Mouse (Mus musculus) mouse trophoblast stem cell (cell line): Measurements from ENCODE around the gene Gm10644.
"Not testable (repeated sequence)": the region's sequence is repeated elsewhere in the genome, so short reads cannot be mapped to it uniquely, and the experiment has no call there.

ENCODE experiments used
- in situ Hi-C, 2 experiments: fragments of 300-500 bp; cut with MseI, MboI; formaldehyde crosslinking; loops; 2 replicates in 1 of 2; 3 replicates in 1 of 2; pipeline ENCODE4 v1.15.1; 2025

Gm10644 gene

DNA sequence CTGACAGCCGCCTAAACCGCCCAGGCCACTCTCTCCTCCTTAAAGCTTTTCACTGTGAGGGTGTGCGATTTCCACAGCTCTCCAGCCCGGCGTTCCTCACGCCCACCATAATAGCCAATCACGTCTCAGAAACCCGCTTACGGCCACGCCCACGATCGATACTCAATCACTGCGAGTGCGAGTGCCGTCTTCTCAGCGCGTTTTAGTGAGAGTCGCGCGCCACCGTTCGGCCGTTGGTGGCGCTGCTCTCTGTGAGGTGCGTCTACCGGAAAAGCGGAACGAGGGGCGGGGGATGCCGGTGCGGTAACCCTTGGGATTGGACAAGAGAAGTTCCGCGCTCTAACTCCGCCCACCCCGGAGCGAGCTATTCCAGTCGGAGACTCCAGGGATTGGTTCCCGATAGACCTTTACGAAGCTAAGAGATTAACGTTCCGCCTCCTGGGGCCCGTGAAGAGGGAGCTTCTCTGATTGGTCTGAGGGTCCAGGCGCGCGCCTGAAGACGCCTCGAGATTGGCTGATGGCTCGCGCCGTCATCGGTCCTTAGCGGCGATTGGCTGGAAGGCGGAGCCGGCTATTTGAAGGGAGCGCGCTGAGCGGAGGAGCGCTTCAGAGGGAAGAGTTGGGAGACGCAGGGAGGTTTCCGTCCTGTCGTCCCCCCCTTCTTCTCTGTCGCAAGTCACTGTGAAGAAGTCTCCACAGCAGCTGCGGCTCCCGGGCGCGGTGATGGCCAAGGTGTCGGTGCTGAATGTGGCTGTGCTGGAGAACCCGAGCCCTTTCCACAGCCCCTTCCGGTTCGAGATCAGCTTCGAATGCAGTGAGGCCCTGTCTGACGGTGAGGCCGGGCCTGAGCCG is at the start of gene Gm10644, which contains the start of gene Asf1b:
Gene Gm10644 (minus strand): TSS at position 100 of the 852 bp plus-strand sequence.
Gene Asf1b (plus strand): TSS at position 402 of the 852 bp plus-strand sequence.
- in situ Hi-C loops, result no loop called here

DNA sequence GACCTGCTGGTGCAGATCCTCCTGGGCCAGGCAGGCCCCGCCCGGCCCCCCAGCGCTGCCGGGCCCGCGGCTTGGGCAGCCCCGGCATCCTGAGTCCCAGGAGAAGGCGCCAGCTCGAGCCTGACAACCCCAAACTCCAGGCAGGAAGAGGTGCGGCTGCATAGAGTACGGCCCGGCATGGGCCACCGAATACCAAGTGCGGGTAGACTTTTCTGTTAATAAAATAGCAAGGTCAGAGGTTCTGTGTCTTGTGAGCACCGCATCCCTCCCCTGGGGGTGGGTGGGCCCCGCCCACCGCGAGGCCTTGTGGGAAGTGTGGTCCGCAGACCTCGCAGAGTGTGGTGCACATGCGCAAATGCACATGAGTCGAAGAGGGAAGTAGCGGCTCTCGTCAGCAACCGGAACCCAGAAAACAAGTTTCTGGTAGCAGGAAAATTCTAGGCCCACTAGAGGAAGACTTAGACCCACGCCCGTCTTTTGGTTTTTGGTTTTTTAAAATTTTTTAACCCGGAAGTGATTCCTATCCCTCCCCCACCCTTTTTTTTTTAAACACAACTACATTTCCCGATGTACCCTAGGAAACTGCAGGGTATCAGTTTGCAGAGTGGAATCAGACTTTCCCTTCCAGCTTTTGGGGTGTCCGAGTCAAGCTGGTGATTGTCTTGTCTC is 49.7 kb upstream of the Gm10644 start:
- in situ Hi-C loops, result no loop called here

DNA sequence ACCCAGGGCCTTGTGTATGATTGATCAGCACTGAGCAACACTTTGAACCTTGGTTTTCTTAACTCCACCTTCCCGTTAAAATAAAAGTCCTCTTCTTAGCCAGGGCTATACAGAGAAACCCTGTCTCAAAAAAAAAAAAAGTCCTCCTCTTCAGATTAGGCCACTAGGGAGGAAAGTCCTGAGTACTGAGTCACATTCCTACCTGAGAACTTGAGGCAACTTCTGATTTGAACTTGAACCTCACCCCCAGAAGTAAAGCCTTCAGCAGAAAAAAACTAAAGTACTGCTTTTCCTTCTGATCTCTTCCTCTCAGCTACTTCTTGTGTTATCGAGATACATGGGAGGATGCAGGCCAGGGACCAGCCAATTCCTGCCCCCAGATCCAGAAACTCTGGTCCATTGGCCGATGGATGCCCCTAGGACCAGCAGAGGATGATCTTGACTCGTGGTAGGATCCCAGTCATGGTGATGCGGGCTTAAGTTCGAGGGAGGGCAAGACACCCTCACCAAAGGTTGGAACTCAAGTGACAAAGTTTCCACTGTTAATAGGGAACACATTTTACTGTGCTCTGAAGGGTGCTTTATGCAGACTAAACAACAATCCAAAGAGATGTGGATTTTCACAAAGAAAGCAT is 48.7 kb upstream of the Gm10644 start:
- in situ Hi-C loops, result no loop called here

DNA sequence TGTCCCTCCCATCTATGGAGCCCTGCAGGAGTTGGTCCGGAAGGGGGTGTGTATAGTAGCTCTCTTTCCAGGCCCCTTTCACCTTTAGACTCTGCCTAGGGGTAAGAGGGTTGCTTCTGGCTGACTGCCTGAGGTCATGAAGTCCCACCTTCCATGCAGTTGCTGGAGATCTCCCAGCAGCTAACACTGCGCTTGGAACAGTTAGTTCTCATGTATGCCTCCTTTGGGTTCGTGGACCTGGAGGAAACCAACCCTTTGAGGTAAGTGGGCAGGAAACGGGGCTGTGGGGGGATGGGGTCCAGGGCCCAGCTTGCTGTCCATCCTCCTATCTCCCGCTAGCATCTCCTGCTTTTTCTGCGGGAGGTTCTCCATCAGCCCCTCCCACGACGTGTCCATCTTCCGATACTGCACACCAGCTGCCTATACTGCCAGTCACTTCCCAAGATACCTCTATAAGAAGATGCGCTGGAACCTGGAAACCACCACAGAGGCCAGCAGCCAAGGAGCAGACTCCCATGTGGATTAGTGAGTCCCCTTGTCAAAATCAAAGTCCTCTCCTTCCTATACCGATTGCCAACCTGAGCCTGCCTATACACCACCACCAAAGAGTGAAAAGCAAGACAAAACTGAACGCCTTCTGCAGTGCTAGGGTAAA is 48.1 kb upstream of the Gm10644 start:
- in situ Hi-C loops, result no loop called here

DNA sequence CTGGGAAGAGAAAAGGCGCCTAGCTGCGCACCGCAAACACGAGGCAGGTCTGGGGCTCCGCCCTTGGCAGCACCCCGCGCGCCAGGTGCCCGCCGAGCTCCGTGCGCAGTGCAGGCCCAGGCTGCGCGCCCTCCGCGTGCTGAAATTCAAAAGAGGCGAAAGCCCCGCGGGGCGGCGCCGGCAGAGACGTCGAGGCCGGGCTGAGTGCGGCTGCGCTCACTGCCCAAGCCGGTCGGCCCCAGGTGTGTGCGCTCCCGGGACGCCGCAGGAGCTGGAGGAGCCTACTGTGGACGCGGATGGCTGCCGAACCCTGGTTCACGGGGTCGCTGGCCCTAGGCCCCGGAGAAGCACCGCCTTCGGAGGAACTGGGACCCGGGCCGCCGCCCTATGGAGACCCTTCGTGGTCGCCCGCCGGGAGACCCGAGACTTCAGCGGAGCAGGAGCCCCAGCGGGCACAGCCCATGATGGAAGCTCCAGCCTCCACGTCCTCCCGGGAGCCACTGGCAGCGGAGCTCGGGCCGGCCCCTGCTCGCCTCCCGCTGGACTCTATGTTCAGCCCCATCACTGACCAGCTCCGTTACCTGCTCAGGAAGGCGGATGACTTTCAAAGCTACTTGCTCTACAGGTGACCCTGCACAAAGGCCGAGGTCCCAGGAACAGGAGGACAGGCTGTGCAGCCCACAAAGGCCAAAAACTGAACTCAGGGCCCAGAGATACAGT is 46.4 kb upstream of the Gm10644 start, which contains the start of gene 1700067K01Rik:
Gene 1700067K01Rik (plus strand): TSS at position 222 of the 720 bp plus-strand sequence.
- in situ Hi-C loops, result no loop called here

DNA sequence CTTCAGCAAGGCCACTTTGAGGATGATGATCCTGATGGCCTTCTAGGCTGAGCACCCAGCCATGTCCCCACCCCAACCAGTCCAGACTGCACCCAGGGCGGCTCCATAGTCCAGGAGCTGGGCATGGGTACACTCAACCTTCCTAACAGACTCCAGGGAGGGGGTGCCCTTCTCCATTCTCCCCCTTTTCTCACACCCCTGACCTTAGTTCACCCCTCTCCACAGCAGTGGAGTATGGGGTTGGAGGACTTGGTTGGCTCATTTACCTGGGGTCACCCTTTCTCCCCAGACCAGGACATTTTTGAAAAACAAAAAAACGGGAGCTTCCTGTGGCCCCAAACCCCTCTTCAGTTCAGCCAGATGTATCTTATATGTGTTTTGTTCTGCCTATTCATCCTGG is 44.8 kb upstream of the Gm10644 start:
- in situ Hi-C loops, result no loop called here

DNA sequence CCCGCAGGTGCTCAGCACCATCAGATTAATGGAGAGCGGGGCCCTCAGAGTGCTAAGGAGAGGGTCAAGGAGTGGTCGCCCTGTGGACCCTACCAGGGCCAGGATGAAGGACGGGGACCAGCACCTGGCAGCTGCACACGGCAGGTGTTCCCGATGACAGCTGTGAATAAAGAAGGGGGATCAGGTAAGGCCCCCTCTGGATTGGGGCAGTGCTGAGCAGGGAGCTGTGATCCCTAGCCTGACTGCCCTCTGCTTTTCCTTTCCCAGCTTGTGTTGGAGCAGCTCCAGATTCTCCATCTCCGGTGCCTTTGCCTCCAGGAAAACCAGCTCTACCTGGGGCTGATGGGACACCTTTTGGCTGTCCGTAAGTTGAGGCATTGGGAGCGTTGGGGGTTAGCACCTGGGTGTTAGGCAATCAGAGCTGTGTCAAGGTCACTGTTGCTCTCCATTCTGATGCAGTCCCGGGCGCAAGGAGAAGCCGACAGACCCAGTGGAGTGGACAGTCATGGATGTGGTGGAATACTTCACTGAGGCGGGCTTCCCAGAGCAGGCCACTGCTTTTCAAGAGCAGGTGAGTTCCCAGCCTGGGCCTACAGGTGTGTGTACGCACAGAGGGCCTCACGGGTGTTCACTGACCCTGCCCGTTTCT is 44.2 kb upstream of the Gm10644 start:
- in situ Hi-C loops, result no loop called here

DNA sequence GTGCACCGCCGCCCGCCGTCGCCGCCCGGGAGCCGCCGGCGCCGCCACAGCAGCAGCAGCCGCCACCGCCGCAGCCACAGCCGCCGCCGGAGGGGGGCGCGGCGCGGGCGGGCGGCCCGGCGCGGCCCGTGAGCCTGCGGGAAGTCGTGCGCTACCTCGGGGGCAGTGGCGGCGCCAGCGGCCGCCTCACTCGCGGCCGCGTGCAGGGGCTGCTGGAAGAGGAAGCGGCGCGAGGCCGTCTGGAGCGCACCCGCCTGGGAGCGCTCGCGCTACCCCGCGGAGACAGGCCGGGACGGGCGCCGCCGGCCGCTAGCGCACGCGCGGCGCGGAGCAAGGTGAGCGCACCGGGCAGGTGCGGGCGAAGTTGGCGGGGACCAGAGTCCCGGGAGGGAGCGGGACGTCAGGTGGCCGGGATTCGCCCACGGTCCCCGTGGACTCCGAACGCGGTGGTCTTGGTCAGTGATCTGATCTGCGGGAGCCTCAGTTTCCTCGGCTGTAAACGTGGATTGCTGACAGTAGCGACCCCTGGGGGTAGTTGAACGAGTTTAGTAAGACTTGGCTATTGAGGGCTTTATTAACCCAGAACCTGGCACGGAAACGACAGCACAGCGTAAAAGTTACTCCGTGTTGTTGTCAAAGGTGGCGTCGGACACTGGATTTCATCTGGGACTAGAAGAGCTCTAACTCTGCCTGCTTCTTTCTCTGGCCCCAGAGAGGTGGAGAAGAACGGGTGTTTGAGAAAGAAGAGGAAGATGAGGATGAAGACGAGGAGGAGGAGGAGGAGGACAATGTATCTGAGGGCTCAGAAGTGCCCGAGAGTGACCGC is 43.4 kb upstream of the Gm10644 start:
- in situ Hi-C loops, result no loop called here

DNA sequence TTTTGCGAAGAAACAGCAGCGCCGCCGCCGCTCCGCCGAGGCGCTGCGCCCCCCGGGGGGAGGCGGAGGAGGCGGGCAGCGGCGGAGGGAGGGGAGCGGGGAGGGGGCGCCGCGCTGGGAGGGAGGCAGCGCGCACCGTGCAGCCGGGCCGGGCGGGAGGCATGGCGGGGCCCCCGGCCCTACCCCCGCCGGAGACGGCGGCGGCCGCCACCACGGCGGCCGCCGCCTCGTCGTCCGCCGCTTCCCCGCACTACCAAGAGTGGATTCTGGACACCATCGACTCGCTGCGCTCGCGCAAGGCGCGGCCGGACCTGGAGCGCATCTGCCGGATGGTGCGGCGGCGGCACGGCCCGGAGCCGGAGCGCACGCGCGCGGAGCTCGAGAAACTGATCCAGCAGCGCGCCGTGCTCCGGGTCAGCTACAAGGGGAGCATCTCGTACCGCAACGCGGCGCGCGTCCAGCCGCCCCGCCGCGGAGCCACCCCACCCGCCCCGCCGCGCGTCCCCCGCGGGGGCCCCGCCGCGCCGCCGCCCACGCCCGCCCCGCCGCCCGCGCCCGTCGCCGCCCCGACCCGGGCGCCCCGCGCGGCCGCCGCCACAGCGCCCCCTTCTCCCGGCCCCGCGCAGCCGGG is 42.6 kb upstream of the Gm10644 start, which contains the start of gene Samd1:
Gene Samd1 (plus strand): TSS at position 162 of the 631 bp plus-strand sequence.
- in situ Hi-C loops, result no loop called here

DNA sequence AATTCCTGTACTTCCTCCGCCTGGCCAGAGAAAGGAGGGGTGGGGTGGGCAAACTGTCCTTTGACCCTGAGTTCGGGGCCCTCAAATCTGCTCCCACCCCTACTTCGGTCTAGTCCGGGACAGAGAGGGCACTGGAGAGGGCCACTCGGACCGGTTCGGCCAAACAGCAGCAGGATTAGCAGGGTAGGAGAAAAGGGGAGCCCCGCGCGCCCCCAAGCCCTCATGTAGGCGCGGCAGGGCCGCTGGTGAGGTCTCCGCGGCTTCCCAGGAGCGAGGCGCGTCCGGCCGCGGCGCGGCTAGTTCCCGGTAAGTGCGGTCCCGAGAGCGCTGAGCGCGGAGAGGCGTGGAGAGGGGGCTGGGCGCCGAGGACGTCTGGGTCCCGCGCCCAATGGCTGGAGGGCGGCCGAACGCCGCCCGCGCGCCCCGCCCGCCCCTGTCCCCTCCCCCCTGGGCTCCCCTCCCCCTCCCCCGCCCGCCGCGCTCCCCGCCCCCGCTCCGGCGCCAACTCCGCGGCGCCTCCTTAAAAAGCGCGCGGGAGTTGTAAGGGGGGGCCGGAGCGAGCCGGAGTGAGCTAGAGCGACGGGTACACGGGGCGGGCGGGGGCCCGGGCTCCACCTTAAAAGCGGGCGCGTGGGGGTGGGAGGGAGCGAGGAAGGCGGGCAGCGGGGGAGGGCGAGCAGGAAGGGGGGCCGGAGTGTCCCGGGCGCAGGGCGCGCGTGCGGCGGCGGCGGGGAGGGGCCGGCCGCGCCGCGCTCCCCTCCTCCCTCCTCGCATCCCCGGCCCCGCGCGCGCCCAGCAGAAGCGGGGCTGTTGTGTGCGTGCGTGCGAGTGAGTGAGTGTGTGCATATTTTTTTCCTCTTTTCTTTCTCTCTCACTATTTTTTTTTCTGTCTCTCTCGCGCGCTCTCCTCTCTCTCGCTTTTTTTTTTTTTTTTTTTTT is 41.8 kb upstream of the Gm10644 start:
- in situ Hi-C loops, result no loop called here

DNA sequence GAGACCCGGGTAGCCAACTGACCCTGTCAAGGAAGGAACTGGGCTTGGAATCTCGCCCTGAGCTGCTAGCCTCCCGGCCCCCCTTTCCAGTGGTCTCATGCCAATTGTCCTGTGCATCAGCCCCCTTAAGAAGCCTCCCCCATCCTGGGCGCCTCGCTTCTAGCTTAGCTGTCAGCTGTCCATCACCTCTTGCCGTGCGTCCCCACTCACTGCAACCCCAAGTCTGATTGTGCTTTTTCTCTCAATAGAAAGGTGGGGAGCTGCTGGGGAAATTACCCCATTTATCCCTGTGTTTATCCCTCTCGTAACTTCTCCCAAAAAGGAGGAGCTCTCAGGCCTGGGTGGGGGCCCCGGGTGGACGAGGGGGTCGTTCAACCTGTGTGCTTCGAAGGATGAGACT is 41.0 kb upstream of the Gm10644 start:
- in situ Hi-C loops, result no loop called here

DNA sequence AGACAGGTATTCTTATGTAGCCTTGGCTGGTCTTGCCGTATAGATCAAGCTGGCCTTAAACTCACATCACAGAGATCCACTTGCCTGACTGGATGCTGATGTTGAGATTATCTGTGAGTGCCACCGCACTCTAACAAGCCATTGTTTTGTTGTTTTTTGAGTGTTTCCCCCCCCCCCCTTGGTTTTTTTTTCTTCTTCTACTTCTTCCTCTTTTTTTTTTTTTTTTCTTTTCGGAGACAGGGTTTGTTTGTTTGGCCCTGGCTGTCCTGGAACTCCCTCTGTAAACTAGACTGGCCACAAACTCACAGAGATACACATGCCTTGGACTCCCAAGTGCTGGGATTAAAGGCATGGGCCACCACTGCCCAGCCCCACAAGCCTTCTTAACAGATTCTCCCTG is 39.0 kb upstream of the Gm10644 start:
- in situ Hi-C loops, result no loop called here

DNA sequence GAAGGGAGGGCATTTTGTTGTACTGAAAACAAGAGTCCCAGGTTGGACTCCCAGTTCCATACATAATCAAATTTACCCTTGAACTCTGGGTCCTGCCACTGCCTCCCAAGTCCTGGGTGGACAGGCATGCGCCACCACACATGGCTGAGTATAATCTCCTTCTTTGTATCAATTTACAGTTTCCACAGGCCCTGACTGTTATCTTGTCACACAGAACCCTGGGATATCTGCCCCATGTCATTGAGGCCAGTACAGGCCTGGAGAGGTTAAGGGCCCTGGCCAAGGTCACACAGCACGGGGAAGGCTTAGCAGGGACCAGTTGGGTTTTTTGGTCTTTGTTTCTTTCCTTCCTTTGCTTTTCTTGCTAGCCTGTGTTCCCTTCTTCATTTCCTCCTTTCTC is 37.5 kb upstream of the Gm10644 start:
- in situ Hi-C loops, result no loop called here

DNA sequence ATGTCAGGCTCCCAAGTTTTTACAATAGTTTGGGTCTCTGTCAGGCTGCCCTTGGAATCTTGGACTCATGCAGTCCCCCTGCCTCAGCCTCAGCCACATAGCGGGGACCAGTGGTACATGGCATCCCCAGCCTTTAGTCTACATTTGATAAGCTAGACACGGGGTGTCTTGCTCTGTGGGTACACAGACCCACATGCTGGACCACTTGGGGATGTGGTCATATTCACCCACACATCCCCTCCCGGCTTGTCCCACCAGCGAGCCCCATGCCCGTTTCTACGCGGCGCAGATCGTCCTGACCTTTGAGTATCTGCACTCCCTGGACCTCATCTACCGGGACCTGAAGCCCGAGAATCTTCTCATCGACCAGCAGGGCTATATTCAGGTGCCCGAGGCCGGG is 35.2 kb upstream of the Gm10644 start:
- in situ Hi-C loops, result no loop called here

DNA sequence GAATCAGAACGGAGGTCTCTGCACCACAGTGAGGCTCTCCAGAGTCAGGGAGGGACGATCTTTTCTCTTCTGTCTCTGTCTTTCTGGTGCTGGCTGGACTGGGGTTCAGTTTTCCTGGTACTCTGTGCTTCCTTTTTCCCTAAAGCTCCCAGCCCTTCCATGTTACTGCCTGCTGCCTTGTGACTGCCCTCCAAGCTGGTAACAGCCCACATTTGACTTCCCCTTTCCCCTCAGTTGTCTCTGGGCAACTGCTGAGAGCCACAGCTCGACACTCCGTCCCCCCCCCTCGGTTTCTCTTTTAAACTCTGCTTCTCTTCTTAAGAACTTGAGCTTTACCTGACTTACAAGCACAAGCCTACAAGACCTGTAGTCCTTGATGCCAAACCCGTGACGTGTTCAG is 34.2 kb upstream of the Gm10644 start:
- in situ Hi-C loops, result no loop called here

DNA sequence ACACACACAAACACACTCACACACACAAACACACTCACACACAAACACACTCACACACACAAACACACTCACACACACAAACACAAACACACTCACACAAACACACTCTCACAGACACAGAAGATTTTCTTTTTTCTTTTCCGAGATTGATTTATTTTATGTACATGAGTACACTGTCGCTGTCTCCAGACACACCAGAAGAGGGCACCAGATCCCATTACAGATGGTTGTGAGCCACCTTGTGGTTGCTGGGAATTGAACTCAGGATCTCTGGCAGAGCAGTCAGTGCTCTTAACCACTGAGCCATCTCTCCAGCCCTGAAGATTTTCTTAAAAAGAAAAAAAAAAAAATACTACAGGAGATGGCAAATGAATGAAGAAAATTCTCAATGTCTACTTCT is 28.2 kb upstream of the Gm10644 start:
- in situ Hi-C loops, result not testable (repeated sequence)

DNA sequence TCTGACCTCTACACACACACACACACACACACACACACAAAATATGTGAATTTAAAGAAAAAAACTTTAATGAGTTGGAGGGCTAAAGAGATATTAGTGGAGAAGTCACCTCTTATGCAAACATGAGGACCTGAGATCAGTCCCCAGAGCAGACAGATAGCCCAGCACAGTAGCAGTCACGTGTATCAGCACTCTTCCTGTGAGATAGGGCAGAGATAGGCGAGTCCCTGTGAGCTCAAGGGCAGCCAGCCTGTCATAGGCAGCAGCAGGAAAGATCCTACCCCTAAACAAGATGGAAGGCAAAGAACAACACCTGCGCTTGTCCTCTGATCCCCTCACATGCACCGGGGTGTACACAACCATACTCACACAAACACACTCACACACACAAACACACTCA is 27.4 kb upstream of the Gm10644 start:
- in situ Hi-C loops, result no loop called here

DNA sequence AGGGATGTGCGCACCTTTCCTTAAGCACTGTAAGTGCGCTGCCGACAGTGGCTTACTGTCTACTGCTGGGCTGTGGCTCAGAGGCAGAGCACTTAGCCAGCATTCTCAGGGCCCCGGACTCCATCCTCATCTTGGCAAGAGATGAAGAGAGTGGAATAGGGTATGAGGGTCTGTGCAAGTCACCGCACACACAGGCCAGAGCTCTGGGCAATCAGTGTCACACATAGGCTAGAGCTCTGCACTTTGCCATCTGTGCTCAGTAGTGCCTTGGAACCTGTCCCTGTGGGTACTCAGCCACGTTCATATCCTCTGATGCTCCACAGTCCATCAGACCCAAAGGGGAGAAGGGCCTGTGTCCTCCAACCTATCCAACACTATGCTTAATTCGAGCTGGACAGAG is 26.5 kb upstream of the Gm10644 start:
- in situ Hi-C loops, result no loop called here
